Mouse (Mus musculus): ENCODE data around the gene Hps3.
A peak's percentile ranks its signal among the peaks of the same experiment; 100 is the strongest.
"Not testable (repeated sequence)": the region's sequence is repeated elsewhere in the genome, so short reads cannot be mapped to it uniquely, and the experiment has no call there.

The Hps3 gene

DNA sequence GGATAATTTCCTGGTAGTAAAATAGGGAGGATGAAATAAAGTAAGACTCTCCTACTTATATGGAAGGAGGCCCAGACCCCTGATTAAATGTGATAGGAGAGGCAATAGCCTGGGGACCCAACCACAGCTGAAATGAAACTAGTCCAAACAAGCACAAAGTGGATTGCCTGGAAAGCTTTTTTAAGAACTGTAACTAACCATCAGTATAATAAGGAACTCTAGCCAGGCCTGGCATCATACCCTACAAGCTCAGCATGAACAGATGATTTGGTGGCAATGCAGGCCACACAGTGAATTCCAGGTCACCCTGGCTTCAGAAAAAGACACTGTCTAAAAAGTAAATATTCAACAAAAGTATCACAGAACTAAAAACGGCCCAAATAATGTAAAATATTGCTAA lies 29.5 kb downstream of the Hps3 start:
- DNase-seq: peak; percentile 33 to 49

DNA sequence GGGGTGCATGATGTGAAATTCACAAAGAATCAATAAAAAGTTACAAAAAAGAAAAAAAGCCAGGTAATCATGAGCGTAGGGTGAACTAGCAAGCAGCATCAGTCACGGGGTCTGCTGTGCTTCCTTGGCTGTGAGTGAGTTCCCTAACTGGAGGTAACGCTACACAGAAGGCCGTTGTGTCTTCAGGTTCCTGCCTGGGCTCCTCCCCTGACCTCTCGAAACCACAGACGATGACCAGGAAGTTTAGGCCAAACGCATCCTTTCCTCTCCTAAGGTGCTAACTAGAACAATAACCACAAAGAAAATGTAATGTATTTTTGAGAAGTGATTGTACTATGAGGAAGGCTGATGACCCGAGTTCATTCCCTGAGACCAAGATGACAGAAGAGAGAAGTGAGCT lies 30.7 kb downstream of the Hps3 start:
- DNase-seq: no peak

DNA sequence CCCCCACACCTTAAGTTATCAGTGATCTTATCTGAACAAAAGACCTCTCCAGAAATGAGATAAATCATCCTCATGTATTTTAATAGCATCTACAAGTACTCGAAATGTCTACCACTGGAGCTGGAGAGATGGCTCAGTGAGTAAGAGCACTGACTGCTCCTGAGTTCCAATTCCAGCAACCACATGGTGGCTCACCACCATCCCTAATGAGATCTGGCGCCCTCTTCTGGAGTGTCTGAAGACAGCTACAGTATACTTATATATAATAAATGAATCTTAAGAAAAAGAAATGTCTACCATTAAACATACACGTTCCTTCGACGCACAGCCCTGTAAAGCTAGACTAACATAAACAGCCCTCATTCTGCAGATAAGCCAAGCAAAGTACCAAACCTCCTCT lies 32.3 kb downstream of the Hps3 start:
- peak in 1 of 2 experiments; percentile 5 for DNase-seq

DNA sequence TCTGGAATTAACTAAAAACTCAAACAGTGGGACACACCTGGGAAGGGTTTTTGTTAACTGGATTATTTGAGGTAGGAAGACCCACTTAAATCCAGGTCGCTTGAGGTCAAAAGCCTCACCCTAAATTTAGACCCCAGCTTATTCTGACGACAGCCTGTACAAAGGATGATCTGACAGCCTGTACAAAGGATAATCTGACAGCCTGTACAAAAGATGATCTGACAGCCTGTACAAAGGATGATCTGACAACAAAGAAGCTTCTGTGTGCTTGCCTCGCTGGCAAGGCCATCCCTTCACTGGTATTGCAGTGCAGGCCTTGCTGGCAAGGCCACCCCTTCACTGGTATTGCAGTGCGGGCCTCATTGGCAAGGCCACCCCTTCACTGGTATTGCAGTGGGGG lies 34.3 kb downstream of the Hps3 start:
- DNase-seq: no peak

DNA sequence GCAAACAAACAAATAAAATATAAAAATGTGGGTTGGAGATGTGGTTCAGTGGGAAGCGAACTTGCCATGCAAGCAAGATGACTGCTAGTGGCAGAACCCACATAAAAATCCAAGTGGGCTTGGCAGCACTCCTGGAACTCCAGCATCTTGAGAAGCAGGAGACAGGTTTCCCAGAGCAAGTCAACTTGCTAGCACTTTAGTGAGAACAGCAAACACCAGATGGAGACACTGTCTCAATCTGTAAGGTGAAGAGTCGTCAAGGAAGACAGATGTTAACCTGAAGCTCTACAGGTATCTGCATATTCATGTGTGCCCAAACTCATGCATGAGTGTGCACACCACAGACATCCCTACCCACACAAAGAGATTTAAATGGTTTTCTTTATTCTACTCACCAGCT lies 35.6 kb downstream of the Hps3 start:
- no peak for DNase-seq

DNA sequence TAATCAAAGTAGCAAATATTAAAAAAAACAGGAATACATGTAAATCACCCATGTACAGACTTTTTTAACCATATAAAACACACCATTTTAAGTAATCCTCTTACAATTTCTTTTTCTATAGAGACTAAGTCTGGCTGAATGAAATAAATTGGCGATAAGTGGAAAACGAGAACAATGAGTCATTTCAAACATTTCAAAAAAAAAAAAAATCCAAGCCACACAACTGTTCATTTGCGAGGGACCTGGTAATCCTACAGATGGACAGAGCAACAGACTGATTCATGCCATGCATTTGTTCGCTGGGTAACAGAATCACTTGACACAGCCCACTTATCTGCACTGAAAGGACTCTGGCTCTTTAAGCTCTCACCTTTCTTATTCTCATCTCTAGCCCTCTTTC lies 42.7 kb downstream of the Hps3 start:
- no peak for DNase-seq

DNA sequence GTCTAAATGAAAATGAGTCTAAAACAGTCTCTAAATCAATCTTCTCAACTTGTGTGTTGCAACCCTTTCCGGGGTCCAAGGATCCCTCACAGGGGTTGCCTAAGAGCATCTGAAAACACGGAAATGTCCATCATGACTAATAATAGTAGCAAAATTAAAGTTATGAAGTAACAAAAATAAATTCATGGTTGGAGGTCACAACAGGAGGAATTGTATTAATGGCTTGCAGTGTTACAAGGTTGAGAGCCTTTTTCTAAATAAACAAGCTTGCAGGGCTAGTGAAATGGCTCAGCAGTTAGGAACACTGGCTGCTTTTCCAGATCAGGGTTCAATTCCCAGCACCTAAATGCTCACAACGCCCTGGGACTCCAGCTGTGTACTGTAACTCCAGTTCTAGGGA lies 45.1 kb downstream of the Hps3 start:
- no peak for DNase-seq

DNA sequence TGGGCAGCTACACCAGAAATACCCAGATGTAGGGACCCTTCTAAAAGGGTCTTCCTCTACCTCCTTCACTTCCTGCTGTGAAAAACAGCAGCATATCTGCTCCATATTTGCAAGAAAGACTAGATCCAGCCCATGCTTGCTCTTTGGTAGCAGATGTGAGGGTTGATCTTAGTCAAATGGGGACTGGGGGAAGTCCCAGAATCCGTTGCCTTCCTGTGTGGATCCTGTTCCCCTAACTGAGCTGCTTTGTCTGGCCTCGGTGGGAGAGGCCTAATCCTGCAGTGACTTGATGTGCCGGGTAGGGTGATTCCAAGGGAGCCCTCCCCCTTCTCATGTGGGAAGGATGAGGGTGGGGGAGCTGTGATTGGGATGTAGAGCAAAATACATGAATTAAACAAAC lies 49.0 kb downstream of the Hps3 start:
- no peak for DNase-seq

DNA sequence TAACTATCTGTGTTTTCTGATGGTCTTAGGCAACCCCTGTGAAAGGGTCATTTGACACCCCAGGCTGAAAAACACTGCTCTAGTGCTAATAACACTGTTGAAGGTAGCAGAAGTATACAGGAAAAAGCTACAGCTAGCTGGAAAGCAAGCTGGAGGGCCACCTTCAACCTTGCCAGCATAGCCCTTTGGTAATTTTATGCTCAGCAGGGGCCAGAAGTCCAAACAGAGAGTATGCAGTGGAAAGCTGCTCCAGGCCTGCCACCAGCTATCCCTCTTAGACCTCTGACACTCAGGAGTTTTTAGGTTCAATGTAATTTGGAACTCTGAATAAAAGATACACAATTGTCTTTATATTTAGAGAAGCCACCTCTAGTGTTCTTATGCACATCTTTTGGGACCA lies 52.3 kb downstream of the Hps3 start:
- no peak for DNase-seq

DNA sequence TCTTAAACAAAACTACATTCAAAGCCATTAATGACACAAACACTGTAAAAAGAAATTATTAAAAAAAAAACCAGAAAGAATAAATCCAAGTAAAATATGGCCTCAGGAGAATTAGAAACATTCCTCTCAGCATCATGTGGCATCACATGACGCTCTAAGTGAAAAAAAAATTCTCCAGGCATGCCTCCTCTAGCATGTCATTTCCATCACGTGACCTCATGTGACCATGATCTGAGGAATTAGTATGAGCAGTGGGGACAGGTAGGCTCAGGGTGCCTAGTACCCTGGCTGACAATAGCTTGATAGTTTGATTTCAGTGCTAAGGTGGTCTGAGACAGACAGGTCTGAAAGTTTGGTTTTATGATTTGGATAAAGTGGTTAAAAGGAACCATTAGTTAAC lies 54.0 kb downstream of the Hps3 start:
- no peak for DNase-seq

DNA sequence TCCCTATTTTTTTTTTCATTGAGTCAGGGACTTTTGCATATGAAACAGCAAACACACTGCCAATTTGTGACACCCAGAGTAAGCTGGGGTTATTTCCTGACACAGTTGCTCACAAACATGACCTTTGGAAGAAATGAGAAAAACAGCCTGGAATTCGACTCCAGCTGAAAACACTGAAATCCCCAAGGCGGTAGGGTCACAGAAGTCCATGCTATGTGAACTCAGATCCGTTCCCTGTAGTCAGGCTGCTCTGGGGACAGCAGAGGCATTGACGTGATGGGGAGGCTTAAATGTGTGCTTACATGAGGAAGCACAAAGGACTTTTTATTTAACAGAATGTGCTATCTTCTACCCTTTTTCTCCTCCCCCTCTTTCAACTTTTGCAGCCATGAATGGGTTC lies 56.6 kb downstream of the Hps3 start:
- no peak for DNase-seq

DNA sequence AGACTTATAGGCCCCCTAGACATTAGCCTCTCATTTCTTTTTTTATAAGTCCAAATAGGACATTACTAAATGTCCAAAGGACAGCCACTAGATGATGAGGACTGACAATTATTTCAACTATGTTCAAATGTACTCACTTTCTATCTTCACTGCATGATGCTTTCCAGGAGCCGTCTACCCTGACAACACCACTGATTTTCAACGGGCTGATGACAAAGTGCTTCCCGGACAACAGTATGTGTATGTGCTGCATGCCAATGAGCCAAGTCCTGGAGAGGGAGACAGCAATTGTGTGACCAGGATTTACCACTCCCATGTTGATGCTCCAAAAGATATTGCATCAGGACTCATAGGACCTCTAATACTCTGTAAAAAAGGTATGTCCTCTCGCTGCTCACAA lies 69.0 kb downstream of the Hps3 start:
- DNase-seq: no peak

DNA sequence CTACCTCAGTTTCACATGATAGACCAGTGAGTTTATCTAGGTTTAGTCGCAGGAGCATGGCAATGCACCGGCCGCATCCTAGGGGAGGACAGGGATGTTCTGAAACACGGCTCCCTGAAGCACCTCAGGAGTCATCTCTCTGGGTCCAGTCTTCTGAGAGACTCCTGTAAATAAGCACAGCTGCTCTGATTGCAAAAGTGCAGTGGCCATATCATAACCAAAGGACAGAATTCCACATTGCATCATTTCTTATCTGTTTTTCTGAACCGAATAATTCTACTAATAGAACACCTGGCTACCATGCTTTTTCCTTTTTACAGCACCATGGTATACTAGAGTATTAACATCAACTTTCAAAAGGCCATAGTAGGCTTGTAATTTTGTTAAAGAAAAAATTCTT lies 69.9 kb downstream of the Hps3 start:
- no peak for DNase-seq

DNA sequence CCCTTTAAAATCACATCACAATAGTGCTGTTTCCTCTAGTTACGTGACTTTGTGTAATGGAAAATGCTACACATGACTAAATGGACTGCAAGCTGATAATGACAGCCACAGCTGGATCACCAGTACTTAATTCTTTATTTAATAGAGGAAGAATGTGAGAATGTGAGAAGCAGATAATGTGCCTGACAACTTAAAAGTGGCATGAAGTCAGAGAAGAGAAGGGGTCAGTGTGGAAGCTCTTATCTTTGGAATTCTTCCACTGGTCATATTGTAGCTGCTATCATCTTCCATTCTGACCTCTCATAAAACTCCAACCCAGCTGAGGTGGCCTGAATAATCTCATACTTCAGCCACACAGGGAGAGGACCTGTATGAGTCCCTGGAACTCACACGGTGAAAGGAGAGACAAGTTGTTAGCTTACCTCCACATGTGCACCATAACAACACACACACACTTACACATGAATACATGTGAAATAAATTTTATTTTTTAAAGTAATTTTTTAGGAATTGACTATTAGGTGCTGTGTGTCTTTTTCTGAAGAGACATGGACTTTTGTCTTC lies 70.4 kb downstream of the Hps3 start:
- DNase-seq: no peak

DNA sequence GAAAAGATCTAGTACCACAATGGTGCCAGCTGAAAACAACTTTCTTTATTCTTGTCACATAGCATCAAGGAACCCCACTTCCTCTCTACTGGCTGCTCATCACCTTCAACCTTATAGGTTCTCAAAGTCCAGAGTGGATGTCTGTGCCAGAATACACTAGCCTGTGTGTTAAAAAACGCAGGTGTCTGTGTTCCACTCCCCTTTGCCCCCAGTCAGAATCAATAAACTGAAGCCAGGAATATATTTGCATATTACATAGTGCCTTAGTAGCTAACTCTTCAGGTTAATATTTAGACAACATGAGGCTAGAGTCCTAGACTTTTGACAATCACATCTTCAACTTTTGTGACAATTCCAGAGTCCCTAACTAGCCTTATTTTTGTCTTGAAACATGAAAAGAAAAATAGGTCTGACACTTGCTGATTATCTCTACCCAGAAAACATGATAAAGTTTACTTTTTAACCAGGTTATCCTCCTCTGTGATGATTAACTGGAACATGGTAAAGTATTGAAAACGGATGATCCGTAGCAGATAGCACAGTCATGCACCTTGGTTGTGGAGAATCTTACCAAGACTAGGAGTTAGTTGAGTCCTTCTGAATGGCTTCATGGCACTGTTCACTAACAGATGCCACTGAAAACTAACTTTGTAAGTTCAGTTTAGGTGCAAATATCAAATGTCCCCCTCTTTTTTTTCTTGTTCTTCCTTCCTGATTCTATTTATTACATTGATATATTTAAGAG lies 72.2 kb downstream of the Hps3 start:
- DNase-seq: no peak

DNA sequence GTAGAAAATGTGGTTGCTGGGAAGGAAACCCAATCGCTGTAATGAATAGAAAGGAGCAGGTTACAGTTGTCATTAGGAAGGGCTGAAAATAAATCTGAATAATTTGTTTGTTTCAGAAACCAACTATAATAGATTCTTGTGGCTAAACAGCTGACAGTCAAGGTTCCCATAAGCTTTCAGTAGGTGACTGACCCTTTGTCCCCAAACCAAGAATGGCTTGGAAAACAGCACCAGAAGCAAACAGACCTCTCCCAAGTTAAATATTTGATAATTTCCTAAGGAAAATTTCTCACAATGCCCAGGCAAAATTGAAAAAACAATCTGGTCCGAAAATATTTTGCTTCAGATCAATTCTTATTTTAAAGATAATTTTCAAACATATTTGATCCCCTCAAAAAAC lies 73.8 kb downstream of the Hps3 start:
- no peak for DNase-seq

DNA sequence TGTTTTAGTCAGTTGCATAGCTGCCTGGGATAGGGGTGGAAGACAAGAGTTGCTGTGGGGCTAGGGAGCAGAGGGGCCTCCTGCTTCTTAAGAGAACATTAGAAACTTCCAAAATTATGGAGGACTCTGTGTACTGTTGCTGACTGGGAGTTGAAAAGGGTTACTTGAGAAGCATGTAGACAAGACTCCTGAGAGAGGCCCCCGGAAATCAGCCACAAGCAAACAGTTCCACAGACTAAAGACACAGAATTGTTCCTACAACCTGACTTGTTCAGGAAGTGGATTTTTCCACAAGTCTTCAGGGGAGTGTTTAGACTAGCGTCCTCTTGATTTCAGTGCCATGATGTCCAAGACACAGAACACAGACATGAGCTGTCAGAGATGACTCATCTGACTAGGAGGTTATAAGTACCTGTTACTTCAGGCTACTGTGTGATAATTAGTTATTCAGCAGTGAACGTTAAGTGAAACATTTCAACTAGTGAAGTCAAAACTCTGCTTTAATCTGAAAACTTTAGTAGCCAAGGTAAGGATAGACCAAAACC lies 74.5 kb downstream of the Hps3 start:
- no peak for DNase-seq

DNA sequence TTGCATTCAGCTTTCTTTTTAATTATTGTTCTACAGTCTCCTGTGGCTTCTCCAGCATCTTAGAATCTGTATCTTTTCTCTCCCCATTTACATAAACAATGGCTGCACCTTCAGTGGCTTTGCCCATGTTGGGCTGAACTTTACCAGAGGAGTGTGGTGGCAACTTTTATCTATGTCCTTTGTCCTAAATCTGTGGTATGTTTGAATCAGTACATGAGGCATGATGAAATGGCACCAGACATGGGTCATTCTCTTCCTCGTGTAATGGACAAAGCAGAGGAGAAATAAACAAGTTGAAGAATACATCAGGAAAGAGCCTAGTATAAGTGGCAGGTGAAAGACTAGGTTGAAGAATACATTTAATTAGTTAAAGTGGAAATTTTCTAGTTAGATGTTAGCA lies 76.1 kb downstream of the Hps3 start:
- no peak for DNase-seq

DNA sequence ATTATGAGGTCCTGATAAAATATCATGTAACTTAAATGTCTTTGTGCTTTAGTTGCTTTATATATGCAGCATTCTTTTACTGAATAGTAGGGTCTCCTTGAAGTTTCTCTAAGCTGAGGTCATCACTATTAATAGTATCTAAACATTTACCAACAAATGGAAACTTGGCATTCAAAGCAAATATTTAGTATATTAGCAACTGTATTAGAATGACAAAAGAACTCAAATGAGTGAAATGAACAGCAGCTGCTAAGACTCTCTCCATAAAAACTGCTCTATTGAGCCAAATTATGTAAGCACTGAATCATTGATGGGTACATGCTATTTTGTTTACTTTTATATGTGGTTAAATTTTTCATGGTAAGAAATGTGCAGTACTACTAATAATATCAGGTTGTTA lies 77.1 kb downstream of the Hps3 start:
- DNase-seq: no peak

DNA sequence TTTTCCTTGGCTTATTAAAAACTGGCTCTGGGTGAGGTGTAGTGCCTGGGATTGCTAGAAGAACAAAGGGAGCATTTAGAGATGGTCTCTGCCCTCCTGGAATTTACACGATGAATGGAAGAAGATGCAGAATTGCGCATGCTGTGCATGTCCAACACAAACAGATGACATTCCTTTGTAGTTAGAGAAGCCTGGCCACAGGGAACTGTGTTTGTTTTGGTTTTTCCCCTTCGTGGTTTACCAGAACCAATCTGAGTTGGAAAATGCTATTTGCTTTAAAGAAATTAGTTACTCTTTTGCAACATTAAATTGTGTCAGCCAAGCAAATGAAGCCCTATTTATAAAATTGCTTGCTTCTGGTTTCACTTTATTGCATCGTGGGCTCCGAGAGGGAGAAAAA lies 78.2 kb downstream of the Hps3 start, which contains the start of gene Cp:
TSS of gene Cp (plus strand) at position 170 of the 400 bp plus-strand sequence.
- DNase-seq: no peak

DNA sequence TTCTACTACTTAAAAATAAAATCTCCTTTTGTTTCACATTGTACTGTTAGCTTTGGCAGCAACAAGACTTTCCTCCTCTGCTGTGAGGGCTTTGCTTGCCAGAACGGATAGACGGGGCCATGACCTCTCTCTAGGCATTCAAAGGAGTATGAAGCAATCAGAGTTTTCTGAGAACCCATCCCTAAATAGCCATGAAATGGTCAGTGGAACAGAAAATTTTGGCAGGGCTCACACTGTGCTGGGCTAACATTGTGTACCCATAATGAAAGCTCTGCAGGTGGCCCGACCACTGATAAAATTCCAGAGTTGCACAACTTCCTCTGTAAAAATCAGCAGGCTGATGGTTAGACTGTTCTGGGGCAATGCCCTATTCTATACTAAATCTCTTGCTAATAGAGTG lies 81.2 kb downstream of the Hps3 start:
- DNase-seq: peak in 1 of 2 experiments; percentile 2

DNA sequence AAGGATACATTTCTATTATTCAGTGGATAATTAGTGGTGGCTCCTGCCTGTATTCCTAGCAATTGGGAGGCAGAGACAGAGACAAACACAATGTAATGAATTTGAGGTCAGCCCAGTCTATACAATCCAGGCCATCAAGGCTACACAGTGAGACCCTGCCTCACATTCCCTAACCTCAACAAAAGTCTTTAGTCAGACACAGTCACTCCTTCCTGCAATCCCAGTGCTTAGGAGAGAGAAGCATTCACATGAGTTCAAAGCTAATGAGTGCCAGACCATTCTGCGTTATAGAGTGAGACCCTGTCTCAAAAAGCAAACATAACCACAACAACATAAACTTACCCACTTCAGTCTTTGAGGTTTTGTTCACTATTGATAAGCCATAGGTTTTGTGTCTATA lies 81.7 kb downstream of the Hps3 start:
- DNase-seq: no peak

DNA sequence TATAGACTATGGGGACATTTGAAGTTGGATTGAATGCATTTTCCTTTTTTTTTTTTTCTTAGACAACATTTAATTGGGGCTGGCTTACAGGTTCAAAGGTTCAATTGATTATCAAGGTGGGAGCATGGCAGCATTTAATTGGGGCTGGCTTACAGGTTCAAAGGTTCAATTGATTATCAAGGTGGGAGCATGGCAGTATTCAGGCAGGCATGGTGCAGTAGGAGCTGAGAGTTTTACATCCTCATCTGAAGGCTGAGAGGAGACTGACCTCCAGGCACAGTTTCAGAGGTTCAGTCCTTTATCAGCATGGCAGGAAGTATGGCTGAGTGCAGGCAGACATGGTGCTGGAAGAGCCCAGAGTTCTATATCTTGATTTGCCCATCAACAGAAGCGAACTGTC lies 85.7 kb downstream of the Hps3 start:
- DNase-seq: not testable (repeated sequence)

DNA sequence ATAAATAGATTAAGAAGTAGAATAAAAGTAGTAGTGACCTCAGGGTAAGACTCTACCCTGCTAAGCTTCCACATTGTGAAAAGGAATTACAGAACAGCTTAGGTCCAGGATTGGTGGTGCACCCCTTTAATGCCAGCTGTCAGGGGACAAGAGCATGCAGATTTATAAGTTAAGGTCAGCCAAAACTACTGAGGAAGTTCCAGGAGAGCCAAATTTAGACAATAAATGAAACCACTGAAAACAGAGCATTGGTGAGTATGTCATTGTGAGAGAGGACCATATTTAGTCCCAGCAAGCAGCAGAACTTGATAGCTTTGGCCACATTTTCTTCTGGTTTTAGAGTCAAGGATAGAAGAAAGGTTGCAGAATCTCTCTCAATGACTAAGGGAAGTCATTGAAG lies 86.6 kb downstream of the Hps3 start:
- DNase-seq: no peak

Data from cerebellum, adult 18-20 months (tissue).